Mouse (Mus musculus): ENCODE results near the gene Spag9. TPM values are rescaled to one million over a fixed set of nuclear protein-coding genes. Genes with fewer than 3 reads are reported as not detected.
A peak's percentile ranks its signal among the peaks of the same experiment; 100 is the strongest.

Gene Spag9
- polyA plus RNA-seq, 1 experiment from 2014 or later: 89.3 TPM

GRCm38 (mm10) chr11:94138411-94139231 is 142.7 kb downstream of the Spag9 start:
- no peaks in the 10 kb centered on the region for H3K27me3 ChIP-seq
- no peak overlapping the region for H3K4me3 ChIP-seq
- WGBS: 71% methylated on average over 24 of the region's 24 CpGs
- peaks cover 32% of the 10 kb centered on the region for H3K4me1 ChIP-seq
- H3K4me2 ChIP-seq: no peak overlapping the region
- H3K36me3 ChIP-seq (ENCODE audit: poor library complexity, severe bottlenecking): no peaks in the 10 kb centered on the region
- no peak overlapping the region for H3K9ac ChIP-seq
- H3K9me3 ChIP-seq (replicated peaks): no peaks in the 10 kb centered on the region
- ATAC-seq: no peak
- no peak overlapping the region for H3K27ac ChIP-seq

GRCm38 (mm10) chr11:94139232-94139620 is 143.3 kb downstream of the Spag9 start:
- no peaks in the 10 kb centered on the region for H3K27me3 ChIP-seq
- no peak for ATAC-seq
- no peak overlapping the region for H3K4me2 ChIP-seq
- 81% methylated on average over 5 of the region's 5 CpGs for WGBS
- no peak overlapping the region for H3K4me3 ChIP-seq
- H3K9ac ChIP-seq: no peak overlapping the region
- no peaks in the 10 kb centered on the region for H3K9me3 ChIP-seq (replicated peaks)
- peaks cover 26% of the 10 kb centered on the region for H3K4me1 ChIP-seq
- no peaks in the 10 kb centered on the region for H3K36me3 ChIP-seq (ENCODE audit: poor library complexity, severe bottlenecking)
- H3K27ac ChIP-seq: no peak overlapping the region

GRCm38 (mm10) chr11:94140540-94140939 is 144.6 kb downstream of the Spag9 start:
- no peaks in the 10 kb centered on the region for H3K36me3 ChIP-seq (ENCODE audit: poor library complexity, severe bottlenecking)
- ATAC-seq: no peak
- WGBS: 84% methylated on average over 3 of the region's 3 CpGs
- H3K4me3 ChIP-seq: no peak overlapping the region
- H3K4me2 ChIP-seq: no peak overlapping the region
- H3K9me3 ChIP-seq (replicated peaks): no peaks in the 10 kb centered on the region
- no peak overlapping the region for H3K9ac ChIP-seq
- no peaks in the 10 kb centered on the region for H3K27me3 ChIP-seq
- peaks cover 28% of the 10 kb centered on the region for H3K4me1 ChIP-seq
- no peak overlapping the region for H3K27ac ChIP-seq

- WGBS: 49% methylated on average over 3 of the region's 3 CpGs
- H3K4me1 ChIP-seq: peaks cover 25% of the 10 kb centered on the region
These were observed 145.7 kb downstream of the Spag9 start for GRCm38 (mm10) chr11:94141564-94141963.

GRCm38 (mm10) chr11:94143336-94143735 is 147.4 kb downstream of the Spag9 start:
- H3K9me3 ChIP-seq (replicated peaks): no peaks in the 10 kb centered on the region
- H3K27me3 ChIP-seq: no peaks in the 10 kb centered on the region
- H3K4me3 ChIP-seq: no peak overlapping the region
- H3K9ac ChIP-seq: no peak overlapping the region
- ATAC-seq: no peak
- peaks cover 13% of the 10 kb centered on the region for H3K4me1 ChIP-seq
- H3K4me2 ChIP-seq: no peak overlapping the region
- 91% methylated on average over 2 of the region's 2 CpGs for WGBS
- no peaks in the 10 kb centered on the region for H3K36me3 ChIP-seq (ENCODE audit: poor library complexity, severe bottlenecking)
- H3K27ac ChIP-seq: no peak overlapping the region

More at GRCm38 (mm10) chr11:94141564-94141963, 145.7 kb downstream of the Spag9 start:
- Histone ChIP-seq H3K27me3 (no peaks in the 10 kb centered on the region), H3K27ac (no peak overlapping the region), H3K4me2 (no peak overlapping the region), H3K9ac (no peak overlapping the region), H3K36me3 (ENCODE audit: poor library complexity, severe bottlenecking) (no peaks in the 10 kb centered on the region), H3K4me3 (no peak overlapping the region), H3K9me3 (replicated peaks) (no peaks in the 10 kb centered on the region)
- no peak for ATAC-seq

- 64% methylated on average over 11 of the region's 11 CpGs for WGBS
- Histone ChIP-seq H3K4me3 (no peak overlapping the region), H3K9me3 (replicated peaks) (no peaks in the 10 kb centered on the region), H3K4me1 (peaks cover 27% of the 10 kb centered on the region), H3K36me3 (ENCODE audit: poor library complexity, severe bottlenecking) (no peaks in the 10 kb centered on the region), H3K27ac (peak overlapping the region; percentile 82), H3K27me3 (no peaks in the 10 kb centered on the region), H3K9ac (peak overlapping the region; percentile 27; the same call in 1 of the 2 replicates), H3K4me2 (no peak overlapping the region)
- peak; percentile 57 for ATAC-seq
These were observed 149.1 kb downstream of the Spag9 start for GRCm38 (mm10) chr11:94144771-94145539.

GRCm38 (mm10) chr11:94146049-94146605 is 150.2 kb downstream of the Spag9 start:
- no peak overlapping the region for H3K4me2 ChIP-seq
- H3K4me3 ChIP-seq: no peak overlapping the region
- no peak for ATAC-seq
- no peaks in the 10 kb centered on the region for H3K27me3 ChIP-seq
- no peaks in the 10 kb centered on the region for H3K36me3 ChIP-seq (ENCODE audit: poor library complexity, severe bottlenecking)
- H3K9ac ChIP-seq: no peak overlapping the region
- H3K9me3 ChIP-seq (replicated peaks): no peaks in the 10 kb centered on the region
- peaks cover 39% of the 10 kb centered on the region for H3K4me1 ChIP-seq
- H3K27ac ChIP-seq: peak overlapping the region; percentile 10; the same call in 1 of the 2 replicates
- 90% methylated on average over 14 of the region's 14 CpGs for WGBS

- Histone ChIP-seq H3K9ac (no peak overlapping the region), H3K27me3 (no peaks in the 10 kb centered on the region), H3K36me3 (ENCODE audit: poor library complexity, severe bottlenecking) (no peaks in the 10 kb centered on the region), H3K4me2 (no peak overlapping the region), H3K27ac (no peak overlapping the region), H3K4me3 (no peak overlapping the region), H3K4me1 (peaks cover 39% of the 10 kb centered on the region), H3K9me3 (replicated peaks) (no peaks in the 10 kb centered on the region)
- WGBS: 71% methylated on average over 11 of the region's 11 CpGs
- no peak for ATAC-seq
These were observed 151.0 kb downstream of the Spag9 start for GRCm38 (mm10) chr11:94146733-94147485.

GRCm38 (mm10) chr11:94148105-94148696 is 152.3 kb downstream of the Spag9 start:
- H3K4me2 ChIP-seq: no peak overlapping the region
- H3K4me1 ChIP-seq: peaks cover 39% of the 10 kb centered on the region

GRCm38 (mm10) chr11:94148931-94149491 is 153.1 kb downstream of the Spag9 start:
- Histone ChIP-seq H3K9me3 (replicated peaks) (no peaks in the 10 kb centered on the region), H3K9ac (peak overlapping the region; percentile 77), H3K4me2 (peak overlapping the region; percentile 86), H3K4me3 (peak overlapping the region; percentile 46), H3K27me3 (no peaks in the 10 kb centered on the region), H3K27ac (peak overlapping the region; percentile 85), H3K4me1 (peaks cover 39% of the 10 kb centered on the region), H3K36me3 (ENCODE audit: poor library complexity, severe bottlenecking) (no peaks in the 10 kb centered on the region)
- under 1% methylated on average over 46 of the region's 46 CpGs for WGBS
- ATAC-seq: peak; percentile 71

More at GRCm38 (mm10) chr11:94148105-94148696, 152.3 kb downstream of the Spag9 start:
- H3K4me3 ChIP-seq: no peak overlapping the region
- no peak overlapping the region for H3K9ac ChIP-seq
- 48% methylated on average over 12 of the region's 12 CpGs for WGBS
- no peak for ATAC-seq
- no peaks in the 10 kb centered on the region for H3K36me3 ChIP-seq (ENCODE audit: poor library complexity, severe bottlenecking)
- H3K9me3 ChIP-seq (replicated peaks): no peaks in the 10 kb centered on the region
- no peak overlapping the region for H3K27ac ChIP-seq
- no peaks in the 10 kb centered on the region for H3K27me3 ChIP-seq

Measured in forebrain, embryonic 13.5 days (tissue).